Mouse (Mus musculus): ENCODE results near the gene Gm14137.

- TF ChIP-seq HCFC1 (IDR thresholded peaks at IDR 0.05; ENCODE audit: low read depth, low read length) (no peak), CTCF (conservative IDR thresholded peaks at IDR 0.05 in 1 of 2, IDR thresholded peaks at IDR 0.05 in 1 of 2; ENCODE audit: low read depth in 2 of 2, low read length in 2 of 2) (no peak), POLR2A (IDR thresholded peaks at IDR 0.05; ENCODE audit: low read depth, low read length) (no peak), KAT2A (IDR thresholded peaks at IDR 0.05; ENCODE audit: insufficient replicate concordance, low read length) (no peak), ZC3H11A (IDR thresholded peaks at IDR 0.05; ENCODE audit: low read depth, low read length) (no peak), USF1 (IDR thresholded peaks at IDR 0.05; ENCODE audit: low read depth, low read length) (no peak), EP300 (IDR thresholded peaks at IDR 0.05; ENCODE audit: low read length) (no peak), CHD2 (IDR thresholded peaks at IDR 0.05; ENCODE audit: low read length) (no peak), MYC (IDR thresholded peaks at IDR 0.05; ENCODE audit: low read depth, low read length) (no peak), POLR2AphosphoS2 (IDR thresholded peaks at IDR 0.05; ENCODE audit: low read depth, low read length) (no peak)
These were observed 13.1 kb upstream of the Gm14137 start for GRCm38 (mm10) chr2:119161247-119161646.
